Mouse (Mus musculus): ENCODE measurements around the gene Epb41l3.

- TF ChIP-seq CTCF (IDR thresholded peaks at IDR 0.05; ENCODE audit: low read depth, low read length) (no peak), POLR2A (IDR thresholded peaks at IDR 0.05; ENCODE audit: insufficient read depth, low read length) (no peak)
Observed at GRCm38 (mm10) chr17:69263810-69264565, 188.5 kb downstream of the Epb41l3 start.
